Mouse (Mus musculus) natural killer cell, adult 2 months (primary cell): ENCODE measurements around the gene Slc16a10.

ENCODE experiments used
- DNase-seq, 2 experiments: peaks; one replicate each; pipeline ENCODE4 v3.0.0; 2022; ENCODE audit warnings: low spot score in 2 of 2

Gene Slc16a10

DNA sequence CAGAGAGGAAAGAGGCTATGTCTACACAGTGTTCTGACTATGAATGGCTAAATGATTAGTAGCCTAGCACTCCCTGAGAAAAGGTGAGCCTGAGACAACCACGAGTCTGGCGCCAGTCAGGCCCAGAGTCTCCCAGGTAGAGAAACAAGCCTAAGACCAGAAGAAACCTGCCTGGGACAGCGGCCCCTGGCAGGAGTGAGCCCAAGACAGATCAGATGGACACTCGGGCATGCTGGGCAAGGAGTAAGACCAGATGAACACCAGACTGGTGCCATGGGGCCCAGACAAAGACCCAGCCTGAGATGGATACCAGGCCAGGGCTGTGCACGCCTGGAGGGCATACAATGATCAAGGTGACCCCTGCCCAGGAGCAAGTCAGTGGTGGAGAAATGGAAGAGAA, 32.5 kb downstream of the Slc16a10 start:
- DNase-seq = no peak

DNA sequence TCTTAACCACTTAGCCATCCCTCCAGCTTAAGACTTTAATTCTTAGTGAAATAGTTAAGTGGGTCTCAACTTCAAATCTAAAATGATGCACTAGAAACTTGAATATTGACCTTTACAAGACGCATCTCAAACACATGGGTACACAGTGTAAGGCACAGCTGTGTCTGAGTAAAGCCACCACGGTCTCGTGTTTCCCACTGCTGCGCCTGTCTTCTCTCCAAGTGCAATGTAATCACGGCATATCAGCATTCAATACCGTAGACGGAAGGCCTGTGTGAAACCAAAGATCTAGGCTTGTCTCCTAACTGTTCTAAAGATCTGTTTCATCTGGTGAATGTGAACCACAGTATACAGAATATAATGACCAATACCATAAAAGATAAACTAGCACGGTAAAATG, 33.1 kb downstream of the Slc16a10 start:
- no peak for DNase-seq

DNA sequence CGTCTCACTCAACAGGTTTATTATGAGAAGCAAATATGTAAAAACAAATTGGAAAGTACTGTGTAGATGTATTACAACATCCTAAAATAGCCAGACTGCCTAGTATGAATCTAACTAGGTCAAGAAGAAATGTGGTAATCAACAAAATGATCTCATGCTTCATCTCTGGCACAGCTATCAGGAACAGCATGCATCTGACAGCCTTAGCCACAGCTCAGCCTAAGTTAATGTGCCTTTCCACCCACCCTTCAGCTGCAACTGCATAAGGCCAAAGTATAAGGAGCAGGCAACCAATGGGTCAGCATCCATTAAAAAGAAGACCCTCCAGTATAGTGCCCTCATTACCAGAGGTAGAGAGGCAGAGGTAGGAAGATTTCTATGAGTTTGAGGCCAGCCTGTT, 34.1 kb downstream of the Slc16a10 start:
- no peak for DNase-seq

DNA sequence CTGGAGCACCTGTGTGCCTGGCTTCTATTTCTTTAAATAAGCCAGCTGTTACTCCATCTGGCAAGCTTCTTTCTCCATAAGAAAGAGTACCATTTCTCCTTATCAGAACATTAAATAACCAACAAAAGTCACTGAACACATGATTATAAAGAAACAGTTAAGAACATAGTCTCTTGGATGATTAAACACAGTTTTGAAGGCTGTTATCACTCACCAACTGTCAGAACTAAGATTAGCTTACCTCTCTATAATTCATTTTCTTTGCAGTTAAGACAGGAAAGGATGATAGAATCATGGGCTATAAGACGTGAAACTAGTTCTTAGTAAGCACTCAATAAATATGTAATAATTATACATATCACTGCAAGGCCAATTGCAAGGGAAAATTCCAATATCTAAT, 36.9 kb downstream of the Slc16a10 start:
- no peak for DNase-seq

DNA sequence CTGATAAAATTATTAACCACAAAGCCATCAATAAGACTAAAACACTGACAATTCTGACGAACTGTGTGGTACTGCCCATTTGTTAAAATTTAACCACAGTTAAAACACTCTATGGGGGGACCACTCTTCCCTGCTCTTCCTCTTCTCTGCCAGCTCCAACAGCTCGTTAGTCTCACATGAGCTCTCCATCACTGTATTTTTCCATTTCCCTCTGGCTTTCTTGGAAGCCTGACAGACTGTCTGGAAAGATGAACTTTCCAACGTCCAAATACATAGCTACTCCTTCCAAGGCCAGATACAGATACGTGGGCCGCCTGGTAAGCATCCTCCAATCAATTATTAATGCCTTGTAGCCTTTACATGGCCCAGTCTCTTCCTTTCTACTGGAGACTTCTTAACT, 38.3 kb downstream of the Slc16a10 start:
- no peak for DNase-seq

DNA sequence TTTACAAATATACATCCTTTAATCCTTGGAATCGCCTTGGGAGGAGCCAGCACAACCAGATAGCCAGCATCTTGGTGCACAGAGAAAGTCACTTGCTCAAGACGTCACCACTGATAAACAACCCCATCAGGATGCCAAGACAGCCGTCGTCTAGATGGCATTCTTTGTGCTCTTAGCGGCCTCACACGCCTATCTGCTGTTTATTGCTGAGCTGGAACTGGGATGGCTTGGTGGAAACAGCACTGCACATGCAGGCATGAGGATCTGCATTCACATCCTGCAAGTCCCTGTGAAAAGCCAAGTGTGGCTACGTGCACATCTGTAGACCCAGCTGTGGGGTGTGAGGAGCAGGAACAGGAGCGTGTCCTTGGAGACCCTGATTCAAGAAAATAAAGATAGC, 39.1 kb downstream of the Slc16a10 start:
- no peak for DNase-seq

DNA sequence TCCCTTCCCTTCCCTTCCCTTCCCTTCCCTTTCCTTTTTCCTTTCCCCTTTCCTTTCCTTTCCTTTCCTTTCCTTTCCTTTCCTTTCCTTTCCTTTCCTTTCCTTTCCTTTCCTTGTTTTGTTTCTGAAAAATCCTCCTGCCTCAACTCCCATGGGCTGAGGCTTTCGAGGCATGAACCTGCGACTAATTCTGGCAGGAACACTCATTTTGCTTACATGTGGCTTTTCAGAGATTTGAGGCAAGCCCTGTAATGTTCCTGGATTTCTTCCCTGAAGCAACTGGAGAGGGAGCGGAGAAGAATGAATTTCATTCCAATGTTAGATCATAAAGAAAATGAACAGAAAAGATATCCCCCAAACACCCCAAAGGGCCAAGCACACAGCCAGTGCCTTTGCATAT, 39.9 kb downstream of the Slc16a10 start:
- no peak for DNase-seq

DNA sequence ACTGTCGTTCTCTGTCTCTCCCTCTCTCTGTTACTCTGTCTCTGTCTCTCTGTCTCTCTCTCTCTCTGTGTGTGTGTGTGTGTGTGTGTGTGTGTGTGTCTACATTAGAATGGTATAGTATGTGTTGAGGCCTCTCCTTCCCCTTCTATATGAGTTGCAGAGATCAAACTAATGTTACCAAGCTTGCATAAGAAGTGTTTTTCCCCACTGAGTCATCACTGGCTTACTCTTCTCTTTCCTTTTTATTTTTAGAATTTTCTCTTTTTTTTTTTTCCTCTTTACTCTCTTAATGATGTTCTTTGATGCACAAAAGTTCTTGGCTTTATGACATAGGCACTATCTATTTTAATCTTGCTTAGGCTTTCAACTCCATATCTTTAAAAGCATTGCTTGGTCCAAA, 43.6 kb downstream of the Slc16a10 start:
- DNase-seq = no peak

DNA sequence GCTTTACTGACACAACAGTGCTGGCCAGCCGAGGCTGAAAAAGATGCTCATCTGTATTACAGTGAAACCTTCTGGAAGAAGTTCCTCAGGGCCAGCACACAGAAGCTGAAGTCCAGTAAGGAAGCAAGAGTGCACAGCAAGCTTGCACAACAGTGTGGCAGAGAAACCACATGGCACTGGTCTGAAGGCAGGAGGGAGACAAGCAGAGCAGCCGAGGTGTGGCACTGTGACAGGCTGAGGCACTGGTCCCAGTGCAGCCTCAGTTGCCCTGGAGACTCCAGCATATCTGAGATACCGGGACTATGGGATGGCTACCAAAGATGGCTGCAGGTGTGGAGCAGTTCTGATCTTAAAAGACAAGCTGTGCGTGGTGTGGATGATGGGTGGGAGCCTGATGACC, 44.5 kb downstream of the Slc16a10 start:
- no peak for DNase-seq

DNA sequence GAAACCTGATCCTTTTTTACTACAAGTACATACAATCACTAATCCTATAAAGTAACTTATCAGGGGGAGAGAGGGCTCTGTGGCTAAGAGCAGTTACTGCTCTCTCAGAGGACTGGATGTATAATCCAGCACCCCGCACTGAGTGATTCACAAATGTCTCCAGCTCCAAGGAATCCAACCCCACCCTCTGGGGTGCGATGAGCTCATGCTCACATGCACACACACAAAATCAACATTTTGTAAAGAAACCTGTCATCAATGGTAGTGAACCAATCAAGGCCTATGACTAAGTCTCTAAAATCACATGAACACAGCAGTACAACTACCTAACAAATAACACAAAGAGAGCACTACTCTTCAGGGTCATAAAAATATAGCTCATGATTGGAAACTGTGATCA, 47.3 kb downstream of the Slc16a10 start:
- DNase-seq = no peak

DNA sequence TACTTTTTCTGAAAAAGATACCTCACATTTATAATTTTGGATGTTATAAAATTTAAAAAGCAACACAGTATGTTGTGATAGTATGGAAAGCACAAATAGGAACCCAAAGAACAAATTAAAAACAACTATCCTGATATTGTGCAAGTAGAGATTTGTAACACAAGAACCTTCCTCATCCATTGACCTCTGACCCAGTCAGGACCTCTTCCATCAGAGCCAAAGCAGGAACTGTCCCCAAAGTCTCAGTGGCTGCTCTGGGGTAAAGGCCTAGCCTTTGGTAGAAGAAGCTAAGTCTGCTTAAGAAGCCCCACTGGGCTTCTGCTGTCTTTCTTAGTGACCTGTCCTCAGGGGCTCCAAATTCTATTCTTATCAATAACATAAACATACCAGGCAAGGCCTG, 48.5 kb downstream of the Slc16a10 start:
- no peak for DNase-seq

DNA sequence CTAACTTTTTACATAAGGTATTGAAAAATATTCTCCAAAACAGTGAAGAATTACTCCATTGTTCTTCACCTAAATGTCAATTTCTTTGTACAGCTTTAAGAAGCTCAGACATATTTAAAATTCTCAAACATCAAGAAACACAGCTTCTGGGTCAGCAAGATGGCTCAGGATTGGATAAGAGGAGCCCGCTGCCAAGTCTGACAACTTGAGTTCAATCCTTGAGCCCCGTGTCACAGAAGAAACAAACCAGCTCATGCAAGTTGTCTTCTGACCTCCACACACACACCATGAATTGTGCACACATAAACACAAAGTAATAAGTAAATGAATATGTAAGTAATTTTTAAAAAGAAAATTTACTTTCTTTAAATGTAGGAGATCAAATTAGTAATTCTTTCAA, 50.6 kb downstream of the Slc16a10 start:
- DNase-seq = no peak

DNA sequence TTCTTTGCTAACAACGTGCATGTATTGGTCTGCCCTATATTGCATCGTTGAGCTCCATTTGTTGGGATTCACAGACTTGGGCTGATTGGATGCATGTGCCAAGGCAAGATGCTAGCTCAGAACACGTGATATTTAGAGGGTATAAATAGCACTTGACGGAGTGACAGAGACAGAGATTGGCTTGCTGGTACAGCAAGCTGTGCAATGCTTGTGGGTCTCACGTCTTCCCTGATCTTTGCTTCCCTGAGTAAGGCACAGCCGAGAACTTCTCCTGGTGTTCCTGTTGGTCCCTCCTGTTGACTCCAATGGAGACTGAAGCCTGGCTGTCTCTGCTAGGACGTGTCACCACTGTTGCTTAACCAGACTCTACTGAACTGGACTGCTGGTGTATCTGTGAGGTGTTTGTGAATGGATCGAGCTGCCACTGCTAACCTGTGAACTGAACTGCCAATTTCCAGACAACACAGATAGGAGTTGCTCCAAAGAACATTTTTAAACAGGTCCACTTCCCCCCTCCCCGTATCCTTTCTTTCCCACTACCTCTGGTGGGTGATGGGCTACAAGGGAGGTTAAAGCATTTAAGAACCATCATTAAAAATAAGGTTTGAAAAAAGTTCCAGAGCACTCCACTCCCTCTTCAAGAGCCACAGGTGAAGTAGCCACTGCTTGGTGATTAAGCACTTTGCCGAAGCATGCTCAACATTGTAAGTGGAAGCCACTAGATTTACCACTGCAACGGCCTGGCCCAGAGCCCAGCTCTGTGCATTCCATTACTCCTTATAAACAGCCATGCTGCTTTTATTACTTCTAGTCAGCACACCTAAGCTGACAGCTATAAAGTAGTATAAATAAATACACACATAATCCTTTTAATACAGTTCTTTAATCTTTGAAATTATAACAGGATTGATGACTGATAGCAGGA, 51.3 kb downstream of the Slc16a10 start:
- DNase-seq = no peak

DNA sequence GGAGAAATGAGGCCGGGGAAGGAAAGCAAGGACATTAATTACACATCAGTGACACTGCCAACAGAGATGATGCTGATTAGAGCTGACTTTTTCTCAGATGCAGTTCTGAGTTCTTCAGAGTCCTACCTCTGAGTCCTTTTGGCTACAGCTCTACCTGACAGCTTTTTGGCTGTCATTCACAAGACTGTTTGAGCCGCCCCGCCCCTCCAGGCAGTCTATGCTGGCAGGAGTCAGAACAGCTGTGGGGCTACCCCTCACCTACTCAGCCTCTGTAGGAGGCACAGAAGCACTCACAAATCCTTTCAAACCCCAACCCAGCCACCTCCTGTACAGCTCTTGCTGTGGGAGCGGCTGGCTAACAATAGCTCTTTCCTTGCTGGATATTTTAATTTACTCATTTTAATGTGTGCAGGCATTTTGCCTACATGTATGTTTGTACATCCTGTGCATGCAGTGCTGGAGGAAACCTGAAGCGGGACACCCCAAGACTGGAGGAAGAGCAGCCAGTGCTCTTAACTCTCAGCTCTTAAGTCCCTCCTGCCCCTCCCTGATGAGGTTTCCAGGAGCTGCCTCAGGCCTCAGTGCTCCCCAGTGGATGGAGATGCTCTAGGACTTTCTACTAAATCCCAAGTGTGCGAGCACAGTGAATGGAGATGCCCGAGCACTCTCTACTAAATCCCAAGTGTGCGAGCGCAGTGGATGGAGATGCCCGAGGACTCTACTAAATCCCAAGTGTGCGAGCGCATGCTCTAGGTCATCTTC, 57.5 kb downstream of the Slc16a10 start:
- DNase-seq = no peak

DNA sequence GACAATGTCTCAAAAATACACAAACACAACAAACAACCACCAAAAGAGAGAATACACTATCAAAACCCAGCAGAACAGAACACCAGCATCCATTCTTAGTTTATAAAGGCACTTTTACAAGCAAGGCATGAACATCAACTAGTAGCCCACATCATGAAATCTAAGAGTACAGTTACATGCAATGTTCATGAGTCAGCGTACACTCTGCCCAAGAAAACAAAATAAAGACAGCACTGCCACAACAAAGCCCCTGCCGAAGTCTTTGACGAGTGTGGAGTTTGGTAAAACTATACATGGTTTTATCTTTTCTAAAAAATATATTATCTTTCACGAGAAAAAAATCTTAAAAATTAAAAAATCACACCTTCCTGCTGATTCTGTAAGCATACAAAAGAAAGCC, 58.5 kb downstream of the Slc16a10 start:
- no peak for DNase-seq

DNA sequence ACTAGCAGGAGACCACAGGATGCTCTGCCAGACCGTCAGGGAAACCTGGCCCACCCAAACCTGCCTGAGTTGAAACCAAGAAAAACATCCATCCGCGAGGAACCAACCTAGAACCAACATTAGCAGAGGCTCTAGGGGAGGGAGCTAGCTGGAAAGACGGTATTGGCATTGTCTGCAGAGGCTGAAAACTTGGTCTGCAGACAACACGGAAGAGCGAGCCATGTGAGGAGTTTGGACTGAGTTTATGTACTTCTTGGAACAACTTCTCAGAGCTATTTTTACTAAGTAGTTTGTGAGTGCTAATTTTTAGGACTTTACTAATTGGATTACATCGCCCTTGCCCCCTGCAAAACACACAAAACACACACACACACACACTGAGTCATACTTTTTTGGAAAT, 59.4 kb downstream of the Slc16a10 start:
- no peak for DNase-seq

DNA sequence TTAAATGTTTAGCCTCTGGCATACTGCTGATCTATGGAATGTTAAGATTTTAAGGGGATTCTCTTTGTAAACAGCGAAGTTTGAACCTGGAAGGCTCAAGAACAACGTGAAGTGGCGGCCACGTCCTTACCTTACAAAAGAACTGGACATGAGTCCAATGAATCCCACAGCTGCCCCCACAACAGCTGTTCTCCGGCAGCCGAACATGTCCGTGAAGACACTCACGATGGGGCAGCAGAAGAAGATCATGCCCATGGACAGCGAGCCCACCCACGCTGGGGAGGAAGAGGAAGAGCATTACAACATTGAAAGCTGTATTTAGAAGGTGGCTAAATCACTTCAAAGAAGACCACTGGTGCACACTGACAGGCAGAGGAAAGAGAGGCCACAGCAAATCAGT, 61.5 kb downstream of the Slc16a10 start:
- no peak for DNase-seq

DNA sequence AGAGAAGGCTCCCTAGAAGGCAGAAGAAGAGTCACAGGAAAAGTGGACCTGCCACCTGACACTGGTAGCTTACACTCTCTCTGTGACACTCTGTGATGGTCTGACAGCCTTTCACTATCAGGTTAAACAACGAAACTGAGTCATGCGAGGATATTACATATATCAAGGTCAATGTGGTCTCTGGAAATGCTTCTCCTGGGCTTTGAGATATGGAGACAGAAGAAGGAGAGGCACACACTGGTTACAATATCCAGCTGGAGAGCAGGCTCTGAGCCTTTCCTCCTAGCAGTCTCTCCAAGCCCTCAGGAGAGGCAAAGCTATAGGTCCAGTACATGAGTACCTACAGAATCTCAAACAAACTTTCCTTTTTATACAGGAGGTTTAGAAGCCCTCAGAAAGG, 62.8 kb downstream of the Slc16a10 start:
- DNase-seq = no peak

DNA sequence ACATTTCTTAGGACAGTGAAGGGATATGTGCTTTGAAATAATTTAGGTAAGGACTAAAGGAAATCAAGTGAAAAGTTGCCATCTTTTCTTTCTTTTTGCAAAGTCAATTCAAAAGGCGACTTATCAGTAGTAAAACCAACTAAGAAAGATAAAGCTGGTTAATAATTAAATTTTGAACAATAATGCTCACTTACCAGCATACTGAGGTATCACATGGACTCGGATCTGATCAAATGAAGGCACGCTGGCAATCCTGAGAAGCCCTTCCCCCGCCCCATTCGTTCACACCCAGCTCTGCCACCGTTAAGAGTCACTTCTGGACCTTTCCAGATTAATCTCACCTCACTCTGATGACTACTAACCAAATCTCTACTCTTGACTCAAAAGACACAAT, 64.1 kb downstream of the Slc16a10 start:
- no peak for DNase-seq

DNA sequence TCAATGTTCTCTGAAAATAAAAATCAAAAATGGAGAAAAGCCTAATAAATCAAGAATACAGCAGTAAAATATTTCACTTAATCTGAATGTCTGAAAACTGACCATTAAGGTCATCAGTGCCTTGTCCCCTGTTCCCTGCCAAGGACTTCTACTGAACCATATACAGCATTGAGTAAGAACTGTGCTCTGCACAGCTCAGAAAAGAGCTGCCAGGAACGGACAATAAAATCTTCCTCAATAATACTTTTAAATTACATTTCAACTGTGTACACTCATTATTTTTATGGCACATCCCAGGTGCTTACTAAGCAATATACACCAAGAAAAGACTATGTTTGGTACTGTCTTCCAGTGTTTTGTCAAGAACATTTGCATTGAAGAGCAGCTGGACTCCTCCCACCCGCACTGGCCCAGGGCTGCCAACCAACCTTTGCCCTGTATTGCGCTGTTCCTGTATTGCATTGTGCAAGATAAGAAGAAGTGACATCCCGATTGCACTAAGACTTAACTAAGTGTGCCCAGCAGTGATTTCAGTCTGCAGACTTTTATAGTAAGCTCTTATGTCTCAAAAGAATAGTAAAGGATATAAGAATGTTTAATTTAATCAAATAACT, 64.6 kb downstream of the Slc16a10 start:
- DNase-seq = no peak

DNA sequence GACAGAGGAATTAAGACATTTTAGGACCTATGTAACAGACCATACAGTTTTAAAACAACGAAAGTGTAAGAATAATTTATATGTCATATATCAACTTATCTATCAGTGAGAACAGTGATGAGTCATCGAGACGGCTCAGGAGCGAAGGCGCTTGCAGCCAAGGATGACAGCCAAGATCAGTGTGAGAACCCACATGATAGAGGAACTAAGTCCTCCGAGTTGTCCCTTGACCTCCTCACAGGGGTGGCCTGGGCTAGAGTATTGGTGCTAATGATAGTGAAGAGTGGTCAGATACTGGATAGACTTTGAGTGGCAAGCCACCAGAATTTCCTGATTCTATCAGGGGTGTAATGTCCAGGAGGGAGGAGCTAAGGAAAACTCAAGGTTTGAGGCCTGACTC, 68.5 kb downstream of the Slc16a10 start:
- no peak for DNase-seq

DNA sequence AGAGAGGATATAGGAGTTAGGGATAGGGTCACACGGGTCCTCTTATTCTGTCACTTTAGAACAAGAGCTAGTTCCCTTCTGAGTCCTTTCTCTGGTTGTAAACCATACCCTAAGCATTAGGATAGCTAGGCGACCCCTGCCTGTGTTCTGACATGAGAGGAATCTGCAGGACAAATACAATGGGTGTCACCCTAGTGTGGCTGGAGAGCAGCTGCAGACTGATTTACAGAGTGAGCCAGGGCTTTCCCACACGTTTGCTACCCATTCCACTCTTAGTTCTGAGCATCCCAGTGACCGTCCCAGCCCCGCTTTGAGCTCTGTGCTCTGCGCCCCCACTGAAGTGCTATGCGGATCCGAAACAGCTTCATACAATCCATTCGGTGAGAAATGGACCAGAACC, 71.4 kb downstream of the Slc16a10 start:
- DNase-seq = no peak

DNA sequence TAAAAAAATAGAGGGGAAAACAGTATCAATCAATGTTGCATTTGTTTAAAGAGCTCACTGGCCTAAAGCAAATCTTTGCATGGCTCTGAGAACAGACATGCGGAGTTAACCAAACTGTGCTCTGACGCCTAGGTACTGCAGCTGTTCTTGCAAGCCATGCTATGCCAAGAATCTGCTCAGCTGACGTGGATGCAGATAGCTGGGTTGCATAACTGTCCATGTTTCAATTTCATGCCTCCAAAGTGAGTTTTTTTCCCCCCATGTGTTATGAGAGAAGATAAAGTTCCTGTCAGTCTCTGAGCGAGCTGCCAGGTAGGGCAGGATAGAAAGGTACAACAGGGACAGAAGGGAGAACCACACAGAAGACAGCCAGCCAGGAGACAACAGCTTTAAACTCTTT, 72.8 kb downstream of the Slc16a10 start:
- DNase-seq = no peak
